Comparison of ENCODE assay signal across 16 mouse cellular contexts in the genomic region with DNA sequence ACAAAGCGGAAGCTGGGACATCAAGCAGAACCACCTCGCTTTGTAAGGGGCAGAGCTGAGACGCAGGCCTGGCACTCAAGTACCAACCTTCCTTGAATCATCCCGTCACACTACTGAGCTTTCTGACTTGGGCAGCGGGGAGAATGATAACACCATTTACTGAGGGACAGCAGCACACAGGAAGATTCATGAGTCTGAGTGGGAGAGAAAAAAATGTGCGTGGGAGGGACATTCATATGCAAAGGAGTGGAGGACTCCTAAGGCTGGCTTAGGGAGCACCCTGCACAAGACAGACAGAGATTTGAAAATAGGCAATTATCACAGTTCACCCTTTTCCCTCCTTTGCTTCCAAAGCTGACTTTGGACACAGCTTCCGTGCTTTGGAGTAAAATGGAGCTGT.
A peak's percentile ranks its signal among the peaks of the same experiment; 100 is the strongest.
DNase-seq lines count a peak whose midpoint lies in the region; ATAC-seq and TF ChIP-seq lines count a peak whose summit lies in the region.
"Had no signal": no experiment of that assay in that cellular context is flagged by ENCODE, and none has a peak within 500 bp of the region (broad histone marks: within the 10 kb centered on the region; RNA-seq: fewer than 3 reads in every experiment).

No protein-coding gene starts in this region.

- H3K9ac ChIP-seq in neural tube, embryonic 12.5 days: no peak overlapping the region
- no peak overlapping the region for H3K9ac ChIP-seq in hindbrain, embryonic 12.5 days
- no peak overlapping the region for H3K9ac ChIP-seq in midbrain, embryonic 13.5 days (replicated peaks)
- H3K9ac ChIP-seq: limb, embryonic 13.5 days; liver, embryonic 15.5 days had no signal

- intact Hi-C loops in heart, postnatal 14 days (cut with DNase I): no loop called here

- H3K4me1 ChIP-seq in neural tube, embryonic 12.5 days: 0 out of 2 replicates have a peak, but pooled peaks cover 3% of the 10 kb centered on the region
- H3K4me1 ChIP-seq in hindbrain, embryonic 12.5 days: peaks cover 13% of the 10 kb centered on the region; the same call in 1 of the 2 replicates
- H3K4me1 ChIP-seq in midbrain, embryonic 13.5 days (replicated peaks): peaks cover 39% of the 10 kb centered on the region
- H3K4me1 ChIP-seq in olfactory bulb, adult 2 months (ENCODE audit: control insufficient read depth, insufficient read depth, low read length): peaks cover 15% of the 10 kb centered on the region
- H3K4me1 ChIP-seq: limb, embryonic 13.5 days; liver, embryonic 15.5 days; megakaryocyte, embryonic 14.5 days had no signal

- no peak for DNase-seq in neural tube, embryonic 10.5 days (ENCODE audit: extremely low spot score, low spot score)
- DNase-seq in T-cell, adult 2 months (ENCODE audit: low spot score): no peak
- DNase-seq in heart, postnatal 14 days: no peak
- no peak for DNase-seq in layer of hippocampus, adult 9-11 months
- DNase-seq: gastrocnemius, postnatal 10 days; lung, postnatal 14 days; thymus, postnatal 4 days had no signal

- no peak overlapping the region for H3K27ac ChIP-seq in neural tube, embryonic 12.5 days
- peak overlapping the region; percentile 52; the same call in 1 of the 2 replicates for H3K27ac ChIP-seq in hindbrain, embryonic 12.5 days
- peak overlapping the region; percentile 71 for H3K27ac ChIP-seq in midbrain, embryonic 13.5 days
- 0 out of 2 replicates have a peak overlapping the region, but pooled peaks have one; percentile 27 for H3K27ac ChIP-seq in olfactory bulb, adult 2 months (ENCODE audit: insufficient read depth, low read depth, low read length)
- H3K27ac ChIP-seq: kidney, postnatal 0 days; limb, embryonic 13.5 days; liver, embryonic 15.5 days had no signal

- no peak overlapping the region for H3K4me3 ChIP-seq in neural tube, embryonic 12.5 days
- H3K4me3 ChIP-seq in hindbrain, embryonic 12.5 days: no peak overlapping the region
- H3K4me3 ChIP-seq in midbrain, embryonic 13.5 days (replicated peaks): no peak overlapping the region
- no peak overlapping the region for H3K4me3 ChIP-seq in olfactory bulb, adult 2 months (ENCODE audit: insufficient read depth, low read depth, low read length)
- H3K4me3 ChIP-seq: limb, embryonic 13.5 days; liver, embryonic 15.5 days; megakaryocyte, embryonic 14.5 days had no signal

- H3K9me3 ChIP-seq in neural tube, embryonic 12.5 days: no peaks in the 10 kb centered on the region
- no peaks in the 10 kb centered on the region for H3K9me3 ChIP-seq in hindbrain, embryonic 12.5 days (replicated peaks)
- H3K9me3 ChIP-seq in midbrain, embryonic 13.5 days: no peaks in the 10 kb centered on the region
- H3K9me3 ChIP-seq: limb, embryonic 13.5 days; liver, embryonic 15.5 days; megakaryocyte, embryonic 14.5 days had no signal

- 51% methylated on average over 7 of the region's 7 CpGs for WGBS in neural tube, embryonic 12.5 days
- WGBS in hindbrain, embryonic 12.5 days: 57% methylated on average over 7 of the region's 7 CpGs
- 62% methylated on average over 7 of the region's 7 CpGs for WGBS in midbrain, embryonic 13.5 days
- 56% methylated on average over 7 of the region's 7 CpGs for WGBS in olfactory bulb, adult 2 months

- 0 out of 2 replicates have a peak, but pooled peaks have one; percentile 3 for ATAC-seq in neural tube, embryonic 12.5 days (ENCODE audit: low FRiP score, low read depth)
- 0 out of 2 replicates have a peak, but pooled peaks have one; percentile 18 for ATAC-seq in hindbrain, embryonic 12.5 days (ENCODE audit: low FRiP score)
- ATAC-seq in midbrain, embryonic 13.5 days: peak; percentile 9; the same call in 1 of the 2 replicates
- ATAC-seq: intestine, embryonic 16.5 days had no signal

- no peak for TF ChIP-seq CTCF in olfactory bulb, adult 2 months (IDR thresholded peaks at IDR 0.05; ENCODE audit: insufficient read depth, low read depth, low read length)

- no peak for TF ChIP-seq POLR2A in olfactory bulb, adult 2 months (IDR thresholded peaks at IDR 0.05; ENCODE audit: insufficient read depth, low read depth, low read length)

- no peaks in the 10 kb centered on the region for H3K36me3 ChIP-seq in neural tube, embryonic 12.5 days
- H3K36me3 ChIP-seq in hindbrain, embryonic 12.5 days: no peaks in the 10 kb centered on the region
- H3K36me3 ChIP-seq in midbrain, embryonic 13.5 days: no peaks in the 10 kb centered on the region
- H3K36me3 ChIP-seq: limb, embryonic 13.5 days; liver, embryonic 15.5 days had no signal

- H3K4me2 ChIP-seq in neural tube, embryonic 12.5 days (replicated peaks): peak overlapping the region; percentile 12; the same call in 1 of the 2 replicates
- no peak overlapping the region for H3K4me2 ChIP-seq in hindbrain, embryonic 12.5 days (replicated peaks)
- peak overlapping the region; percentile 19; the same call in 1 of the 2 replicates for H3K4me2 ChIP-seq in midbrain, embryonic 13.5 days (replicated peaks)
- H3K4me2 ChIP-seq: limb, embryonic 13.5 days; liver, embryonic 15.5 days had no signal

- H3K27me3 ChIP-seq in neural tube, embryonic 12.5 days (replicated peaks): no peaks in the 10 kb centered on the region
- no peaks in the 10 kb centered on the region for H3K27me3 ChIP-seq in hindbrain, embryonic 12.5 days
- no peaks in the 10 kb centered on the region for H3K27me3 ChIP-seq in midbrain, embryonic 13.5 days
- H3K27me3 ChIP-seq: limb, embryonic 13.5 days; liver, embryonic 15.5 days; megakaryocyte, embryonic 14.5 days had no signal
